Mouse (Mus musculus) bone marrow macrophage, adult 2 months (primary cell): ENCODE results near the gene Tspan14.

Experiments
- CTCF ChIP-seq: IDR thresholded peaks from 2 replicates; pipeline ENCODE4 v1.5.1; 2012; ENCODE audit warnings: low read depth, mild to moderate bottlenecking, low read length, moderate library complexity
- POLR2A ChIP-seq: IDR thresholded peaks from 2 replicates; pipeline ENCODE4 v1.6.1; 2012; ENCODE audit warnings: mild to moderate bottlenecking, low read depth, low read length, borderline replicate concordance

DNA sequence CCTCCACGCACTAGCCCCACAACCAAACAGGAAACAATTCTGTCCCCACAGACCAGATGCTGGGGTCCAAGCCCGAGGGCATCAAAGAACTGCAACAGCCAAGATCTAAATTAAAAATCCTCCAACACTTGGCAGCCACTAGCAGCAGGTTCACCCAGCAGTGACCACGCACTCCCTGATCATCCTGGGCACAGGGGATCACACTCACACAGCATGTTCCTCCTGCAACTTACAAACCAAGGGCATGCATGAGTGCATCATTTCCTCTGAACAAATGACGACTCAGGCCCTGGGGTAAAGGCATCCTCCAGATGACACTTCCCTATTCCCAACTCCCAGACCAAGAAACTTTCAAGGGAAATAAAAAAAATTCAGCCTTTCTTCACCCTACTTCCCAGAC lies 29.6 kb downstream of the Tspan14 start:
- TF ChIP-seq CTCF = no peak
- no peak for TF ChIP-seq POLR2A
